Mouse (Mus musculus) left cerebral cortex, postnatal 36 days (tissue): Measurements from ENCODE around the gene Kalrn. TPM values are rescaled to one million over a fixed set of nuclear protein-coding genes. Genes with fewer than 3 reads are reported as not detected.

ENCODE experiments used
- DNase-seq, 2 experiments: peaks; one replicate each; pipeline ENCODE4 v3.0.0; 2021 to 2022; ENCODE audit warnings: low spot score in 2 of 2, mixed read lengths in 1 of 2
- intact Hi-C: fragments of 180-260 bp; cut with DNase I; formaldehyde crosslinking; loops from one replicate; pipeline ENCODE4 v1.15.1; 2025
- total RNA-seq, 2 experiments: library from RNA; stranded (reverse); gene quantifications; 2 replicates each; pipeline ENCODE4 v1.2.3; 2021

Kalrn gene
- total RNA-seq, 2 experiments from 2014 or later = 564 to 585 TPM

DNA sequence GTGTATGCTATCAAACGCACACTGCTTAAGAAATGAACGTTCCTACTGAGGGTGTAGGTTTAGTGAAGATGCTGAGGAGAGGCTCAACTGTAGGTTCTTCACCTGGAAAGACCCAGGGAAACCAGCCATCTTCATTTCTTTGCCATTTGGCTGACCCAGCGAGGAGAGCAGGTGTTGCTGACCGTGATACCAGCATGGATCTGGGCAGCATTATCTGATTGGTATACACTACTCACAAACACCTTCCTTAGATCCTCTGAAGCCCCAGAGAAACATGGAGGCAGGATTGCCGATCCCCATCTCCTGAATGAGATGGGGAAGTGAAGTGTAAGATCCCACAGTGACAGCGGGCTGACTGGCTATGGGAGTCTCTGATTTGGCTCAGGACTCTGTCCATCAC is 575.3 kb downstream of the Kalrn start:
- no peak for DNase-seq
- intact Hi-C loops = no loop called here

- no peak for DNase-seq
- intact Hi-C loops = no loop called here
These were observed 577.3 kb downstream of the Kalrn start for GRCm38 (mm10) chr16:33996030-33996429.

- no peak for DNase-seq
- intact Hi-C loops = no loop called here
These were observed 577.8 kb downstream of the Kalrn start for GRCm38 (mm10) chr16:33995496-33995895.

DNA sequence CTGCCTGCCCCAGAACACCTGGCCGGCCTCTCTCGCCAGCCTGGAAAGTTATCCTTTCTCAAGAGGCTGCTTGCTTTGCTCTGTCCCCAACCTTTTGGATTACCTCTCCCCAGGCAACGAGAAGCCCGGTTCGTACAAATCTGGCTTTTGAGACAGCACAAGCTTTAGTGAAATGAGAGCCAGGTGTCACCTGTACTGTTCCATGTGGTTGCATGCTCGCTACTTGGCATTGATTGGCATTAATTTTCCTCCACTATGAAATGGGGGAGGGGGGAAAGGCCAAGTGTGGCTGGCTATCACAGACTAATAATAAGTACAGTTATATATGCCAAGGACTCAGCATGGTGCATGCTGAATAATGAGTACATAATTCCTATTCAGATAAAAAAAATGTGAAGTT is 579.0 kb downstream of the Kalrn start:
- intact Hi-C loops = no loop called here
- DNase-seq = no peak

- intact Hi-C loops = no loop called here
- no peak for DNase-seq
These were observed 582.6 kb downstream of the Kalrn start for GRCm38 (mm10) chr16:33990712-33991111.

GRCm38 (mm10) chr16:33989106-33989505 is 584.2 kb downstream of the Kalrn start:
- no peak for DNase-seq

DNA sequence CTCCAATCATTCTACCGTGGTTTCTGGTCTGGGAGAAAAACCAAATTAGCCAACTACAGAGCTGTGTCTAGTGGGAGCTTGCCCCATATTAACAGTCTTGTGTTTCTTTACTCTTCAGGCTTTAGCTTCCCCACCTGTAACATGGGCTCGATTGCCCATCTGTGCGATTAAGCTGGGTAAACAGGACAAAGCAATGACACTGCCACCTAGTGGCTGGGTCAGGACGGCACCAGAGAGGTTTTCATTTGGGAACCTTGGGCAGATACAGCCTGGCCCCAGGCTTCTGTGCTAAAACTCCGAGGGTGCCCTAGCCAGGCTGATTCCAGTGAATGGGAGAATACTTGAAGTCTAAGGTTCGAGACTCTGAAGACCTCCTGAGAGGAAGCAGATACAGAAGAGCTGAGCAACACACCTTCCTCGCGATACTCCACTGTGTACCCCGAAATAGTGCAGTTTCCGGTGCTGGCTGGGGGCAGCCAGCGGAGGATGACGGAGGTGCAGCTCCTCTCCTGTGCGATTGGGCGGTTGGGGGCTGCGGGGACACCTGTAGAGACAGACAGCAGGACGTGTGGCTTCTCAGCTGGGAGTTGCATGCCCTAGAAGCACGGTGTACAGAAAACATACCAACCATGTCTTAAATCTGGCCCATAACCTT is 584.8 kb downstream of the Kalrn start:
- intact Hi-C loops = no loop called here
- peak; percentile 43 to 44 for DNase-seq

More at GRCm38 (mm10) chr16:33989106-33989505, 584.2 kb downstream of the Kalrn start:
- intact Hi-C loops = no loop called here

DNA sequence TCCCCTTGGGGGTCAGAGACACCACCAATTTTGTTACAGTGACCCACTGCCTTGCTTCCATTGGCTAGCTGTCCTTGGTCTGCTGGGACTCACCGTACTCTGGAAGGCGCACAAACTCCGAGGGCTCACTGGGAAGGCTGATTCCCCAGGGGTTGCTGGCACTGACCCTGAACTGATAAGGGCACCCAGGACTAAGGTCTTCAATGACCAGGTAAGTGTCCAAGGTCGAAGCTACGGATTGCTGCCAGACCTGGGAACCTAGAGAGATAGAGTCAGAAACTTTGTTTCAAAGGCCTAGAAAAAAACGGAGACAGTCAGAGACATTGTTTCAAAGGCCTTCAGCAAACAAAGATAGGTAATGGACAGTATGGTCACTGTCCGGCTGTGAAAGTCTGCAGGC is 586.3 kb downstream of the Kalrn start:
- intact Hi-C loops = loop anchor here (2.0 kb wide), 1 partner anchor 166 kb away; no protein-coding TSS in a partner anchor
- no peak for DNase-seq

GRCm38 (mm10) chr16:33985372-33985771 is 588.0 kb downstream of the Kalrn start:
- DNase-seq = no peak
- intact Hi-C loops = no loop called here

DNA sequence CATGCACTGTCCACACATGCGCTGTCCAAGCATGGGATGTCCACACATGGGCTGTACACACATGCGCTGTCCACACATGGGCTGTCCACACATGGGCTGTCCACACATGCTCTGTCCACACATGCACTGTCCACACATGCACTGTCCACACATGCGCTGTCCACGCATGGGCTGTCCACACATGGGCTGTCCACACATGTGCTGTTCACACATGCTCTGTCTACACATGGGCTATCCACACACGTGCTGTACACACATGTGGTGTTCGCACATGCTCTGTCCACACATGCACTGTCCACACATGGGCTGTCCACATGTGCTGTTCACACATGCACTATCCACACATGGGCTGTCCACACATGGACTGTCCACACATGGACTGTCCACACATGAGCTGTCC is 589.6 kb downstream of the Kalrn start:
- no peak for DNase-seq
- intact Hi-C loops = no loop called here

GRCm38 (mm10) chr16:33979855-33980254 is 593.5 kb downstream of the Kalrn start:
- intact Hi-C loops = no loop called here
- no peak for DNase-seq

DNA sequence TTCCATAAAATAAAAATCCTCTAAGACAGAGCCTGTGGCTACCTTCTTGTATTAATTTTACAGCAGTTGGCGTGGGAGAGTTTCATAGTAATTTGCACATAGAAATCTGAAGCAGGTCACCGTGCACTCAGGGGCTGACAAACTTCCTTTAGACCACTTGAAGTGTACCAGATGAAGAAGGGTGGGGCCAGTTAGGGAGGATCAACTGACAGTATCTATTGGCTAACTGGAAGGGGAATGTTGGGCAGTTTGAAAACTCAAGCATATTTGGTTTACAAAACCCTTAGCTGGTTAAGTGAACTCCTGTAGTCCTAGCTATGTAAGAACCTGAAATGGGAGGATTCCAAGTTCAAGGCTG is 606.1 kb downstream of the Kalrn start:
- intact Hi-C loops = no loop called here
- no peak for DNase-seq

GRCm38 (mm10) chr16:33966538-33967282 is 606.6 kb downstream of the Kalrn start, which contains the start of gene Umps:
TSS of gene Umps (minus strand) at chr16:33967038.
- intact Hi-C loops = no loop called here
- DNase-seq = peak; percentile 81 to 82

DNA sequence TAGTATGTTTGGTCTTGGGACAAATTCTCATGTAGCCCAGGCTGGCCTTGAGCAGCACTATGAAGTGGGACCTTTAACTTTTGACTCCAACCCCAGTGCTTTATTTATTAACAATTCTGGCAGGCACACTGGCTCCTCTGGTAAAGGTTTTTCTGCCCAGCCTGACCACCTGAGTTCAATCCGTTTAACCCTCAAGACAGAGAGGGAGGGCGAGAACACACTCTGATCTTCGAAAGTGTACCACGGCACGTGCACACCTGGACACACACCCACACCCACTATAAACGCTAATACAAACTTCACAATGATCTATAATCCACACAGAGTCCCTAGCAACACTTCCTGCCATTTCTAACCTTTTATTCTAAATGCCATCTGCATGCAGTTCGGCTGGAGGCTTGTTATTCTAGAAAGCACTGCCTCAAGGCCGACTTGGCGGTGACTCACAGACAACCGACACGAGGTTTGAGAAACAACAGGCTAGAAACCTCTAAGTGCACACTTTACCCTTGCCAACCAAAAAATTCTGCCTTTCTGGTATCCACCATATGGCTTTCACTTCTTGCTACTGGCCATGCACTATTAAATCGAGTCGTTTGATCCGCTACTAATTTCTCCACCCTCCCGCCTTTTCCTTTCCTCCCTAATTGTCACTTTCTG is 607.3 kb downstream of the Kalrn start:
- no peak for DNase-seq
- intact Hi-C loops = no loop called here

GRCm38 (mm10) chr16:33963509-33963908 is 609.8 kb downstream of the Kalrn start:
- no peak for DNase-seq
- intact Hi-C loops = no loop called here

DNA sequence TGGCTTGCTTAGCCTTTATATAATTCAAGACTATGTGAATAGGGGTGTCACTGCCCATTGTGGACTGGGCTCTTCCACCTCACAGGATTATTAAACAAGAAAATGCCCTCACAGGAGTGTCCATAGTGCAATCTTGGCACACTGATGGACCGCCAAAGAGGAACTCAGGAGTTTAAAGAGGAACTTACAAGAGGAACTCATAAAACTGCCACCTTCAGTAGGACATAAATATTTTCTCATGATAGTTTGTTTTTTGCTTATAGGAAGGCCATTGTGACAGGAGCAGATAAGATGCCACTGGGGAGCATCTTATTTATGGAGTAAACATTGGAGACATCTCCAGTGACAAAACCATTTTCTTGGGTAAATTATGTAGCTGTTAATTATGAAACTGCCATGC is 618.5 kb downstream of the Kalrn start:
- DNase-seq = no peak
- intact Hi-C loops = no loop called here

DNA sequence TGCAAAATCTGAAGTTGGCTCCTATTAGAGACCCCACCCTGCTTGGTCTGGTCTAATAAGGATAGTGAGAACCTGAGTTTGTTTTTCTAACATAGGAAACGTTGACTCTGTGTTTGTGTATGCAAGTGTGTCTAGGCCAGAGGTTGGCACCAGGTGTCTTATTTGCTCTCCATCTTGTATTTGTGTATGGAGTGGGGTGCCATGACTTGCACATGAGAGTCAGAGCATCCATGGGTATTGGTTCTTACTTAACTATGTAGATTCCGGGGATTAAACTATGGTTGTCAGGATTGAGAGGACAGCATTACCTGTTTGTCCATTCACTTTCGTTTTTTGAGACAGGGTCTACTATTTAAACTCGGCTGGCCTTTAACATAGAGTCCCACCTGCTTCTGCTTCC is 620.3 kb downstream of the Kalrn start:
- intact Hi-C loops = no loop called here
- no peak for DNase-seq

DNA sequence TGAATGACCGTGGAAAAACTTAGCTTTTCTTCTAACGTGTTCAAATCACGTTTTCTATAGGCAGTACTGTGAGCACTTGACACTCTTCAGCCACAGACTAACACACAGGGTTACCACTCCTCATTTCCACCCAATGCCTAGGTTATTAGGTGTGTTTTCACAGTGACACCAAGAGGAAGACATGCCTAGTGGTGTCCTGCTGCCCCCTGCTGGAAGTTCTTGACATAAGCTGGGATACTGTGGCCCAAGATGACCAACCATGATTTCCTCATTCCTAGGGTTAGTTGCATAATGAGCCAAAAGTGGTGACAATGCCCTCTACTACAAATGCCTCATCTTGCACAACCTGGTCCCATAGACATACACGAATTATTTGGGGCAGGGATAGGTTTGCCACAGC is 622.5 kb downstream of the Kalrn start:
- intact Hi-C loops = loop anchor here (1.0 kb wide), 1 partner anchor 130 kb away; no protein-coding TSS in a partner anchor
- DNase-seq = peak; percentile 63 to 77

DNA sequence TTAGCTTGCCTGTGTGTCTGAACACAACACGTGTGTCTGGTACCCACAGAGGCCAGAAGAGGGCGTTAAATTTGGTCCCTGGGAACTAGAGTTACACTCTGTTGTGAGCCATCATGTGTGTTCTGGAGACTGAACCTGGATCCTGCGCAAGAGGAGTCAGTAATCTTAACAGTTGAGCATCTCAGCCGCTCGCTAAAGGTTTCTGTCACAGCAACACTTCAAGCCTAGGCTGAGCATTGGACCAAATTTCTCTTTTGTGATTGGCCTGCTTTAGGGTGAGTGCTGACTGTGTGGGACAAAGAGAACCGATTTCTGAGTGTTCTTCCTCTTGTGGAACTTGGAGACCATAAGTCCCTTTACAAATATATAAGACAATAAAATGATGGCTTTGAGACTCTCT is 622.9 kb downstream of the Kalrn start:
- DNase-seq = no peak
- intact Hi-C loops = no loop called here

GRCm38 (mm10) chr16:33947664-33948571 is 625.4 kb downstream of the Kalrn start:
- no peak for DNase-seq
- intact Hi-C loops = no loop called here
